Mouse (Mus musculus): ENCODE measurements at regions not wholly inside any gene's neighbourhood (a gene's known extent, or its start where the extent isn't known, plus 50 kb on each side); places are given as distances from the start of the nearest gene placed in this dataset.

DNA sequence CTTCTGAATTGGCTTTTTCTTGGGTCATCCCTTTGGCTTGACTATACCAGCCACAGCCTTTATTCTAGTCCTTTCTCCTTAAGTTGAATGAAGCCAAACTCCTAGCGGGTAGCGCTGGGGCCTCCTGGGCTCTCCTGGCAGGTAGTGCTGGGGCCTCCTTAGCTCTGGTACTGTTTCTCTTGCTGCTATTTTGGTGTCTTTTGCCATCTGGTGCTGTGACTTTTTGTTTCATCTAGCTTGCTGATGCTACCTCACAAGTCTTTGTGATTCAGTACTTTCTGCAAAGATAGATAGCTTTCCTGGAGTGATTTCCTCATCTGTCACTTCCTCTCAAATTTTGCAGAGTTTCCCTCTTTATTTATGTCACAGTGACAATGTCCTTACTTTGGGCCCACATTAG lies 90.1 kb downstream of the Tmem200c start:
- no peak for DNase-seq (ENCODE audit: low spot score)

DNA sequence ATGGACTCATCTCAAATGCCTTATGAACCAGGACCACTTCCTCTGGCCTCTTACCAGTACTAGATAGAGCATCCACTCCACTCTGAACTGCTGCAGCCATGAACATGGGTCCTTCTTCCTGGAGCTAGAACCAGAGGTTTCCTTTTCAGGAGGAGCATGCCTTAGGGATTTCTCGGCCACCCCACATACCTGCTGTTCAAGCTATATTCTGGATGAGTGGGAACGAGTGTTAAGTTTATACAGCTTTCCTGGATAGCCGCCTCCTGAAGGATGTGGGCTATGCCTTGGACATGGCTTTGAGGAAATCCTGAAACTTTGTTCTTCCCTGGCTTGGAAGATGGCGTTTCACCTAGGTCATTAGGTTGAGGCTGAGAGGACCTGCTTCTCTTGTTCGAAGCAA lies 91.8 kb downstream of the Tmem200c start:
- no peak for DNase-seq (ENCODE audit: low spot score)

DNA sequence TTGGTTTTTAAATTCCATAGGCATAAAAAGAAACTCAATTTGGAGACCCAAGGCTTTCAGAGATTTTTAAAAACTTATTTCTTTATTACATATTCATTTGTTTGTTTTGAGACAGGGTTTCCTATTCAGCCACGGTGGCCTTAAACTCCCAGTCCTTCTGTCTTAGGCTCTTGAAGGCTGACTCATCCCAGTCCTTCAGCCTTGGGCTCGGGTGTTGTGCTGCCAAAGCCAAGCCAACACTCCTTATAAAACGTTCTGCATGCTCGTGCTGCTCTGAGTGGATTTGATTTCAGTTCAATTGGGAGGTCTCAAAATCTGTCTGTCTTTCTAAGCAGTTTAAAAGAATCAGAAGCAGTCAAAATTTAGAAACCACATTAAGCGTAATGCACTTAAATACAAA lies 96.8 kb downstream of the Tmem200c start:
- no peak for DNase-seq (ENCODE audit: low spot score)

DNA sequence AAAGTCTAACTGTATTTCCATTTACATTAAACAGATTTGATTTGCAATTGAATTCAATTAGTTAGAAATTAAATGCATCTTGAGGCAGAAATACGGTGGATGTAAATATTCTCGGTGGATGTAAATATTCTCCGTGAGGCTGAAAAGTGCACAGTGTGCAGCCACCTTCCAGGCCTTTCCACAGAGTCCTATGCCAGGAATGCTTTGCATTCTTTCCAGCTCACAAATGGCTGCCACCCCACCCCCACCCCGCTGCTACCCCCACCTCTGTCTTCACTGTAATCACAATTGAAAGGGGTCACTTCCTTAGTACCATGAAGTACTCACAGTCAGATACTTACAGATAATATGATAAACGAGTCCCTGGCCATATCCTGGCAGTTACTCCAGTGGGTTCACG lies 101.0 kb downstream of the Tmem200c start:
- DNase-seq (ENCODE audit: low spot score): no peak

DNA sequence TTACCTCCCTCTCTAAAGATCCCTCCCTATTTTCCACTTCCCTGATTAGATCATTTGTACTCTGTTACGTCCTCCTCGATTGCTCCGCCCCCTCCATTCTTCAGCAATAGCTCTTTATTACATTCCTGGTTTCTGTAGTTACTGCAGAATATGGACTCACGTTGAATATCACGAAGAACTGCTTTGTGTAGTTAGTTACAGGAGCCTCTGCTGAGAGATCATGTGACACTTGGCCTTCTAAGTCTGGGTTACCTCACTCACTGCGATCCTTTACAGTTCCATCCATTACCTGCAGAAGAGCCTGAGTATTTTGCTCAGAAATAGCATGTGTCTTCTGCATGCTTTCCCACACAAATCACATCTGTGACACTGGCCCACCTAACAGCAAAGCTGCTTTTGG lies 102.3 kb downstream of the Tmem200c start:
- DNase-seq (ENCODE audit: low spot score): no peak

DNA sequence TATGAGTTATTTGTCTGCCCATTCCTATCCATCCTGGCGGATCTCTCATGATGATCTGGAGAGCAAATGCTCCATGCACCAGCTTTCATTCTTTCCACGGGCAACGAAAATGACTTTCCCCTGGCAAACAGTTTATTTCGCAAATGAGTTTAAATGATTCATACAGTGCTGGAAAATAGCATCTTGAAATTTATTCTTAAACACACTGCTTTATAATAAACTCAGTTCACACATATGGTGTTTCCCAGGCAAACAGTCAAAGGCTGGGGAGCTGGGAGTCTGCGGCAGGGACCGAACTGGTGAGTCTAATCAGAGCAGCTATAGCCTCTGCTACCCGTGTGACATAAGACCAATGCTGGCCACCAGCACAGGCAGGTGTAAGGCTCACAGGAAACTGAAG lies 106.8 kb downstream of the Tmem200c start:
- DNase-seq (ENCODE audit: low spot score): no peak

DNA sequence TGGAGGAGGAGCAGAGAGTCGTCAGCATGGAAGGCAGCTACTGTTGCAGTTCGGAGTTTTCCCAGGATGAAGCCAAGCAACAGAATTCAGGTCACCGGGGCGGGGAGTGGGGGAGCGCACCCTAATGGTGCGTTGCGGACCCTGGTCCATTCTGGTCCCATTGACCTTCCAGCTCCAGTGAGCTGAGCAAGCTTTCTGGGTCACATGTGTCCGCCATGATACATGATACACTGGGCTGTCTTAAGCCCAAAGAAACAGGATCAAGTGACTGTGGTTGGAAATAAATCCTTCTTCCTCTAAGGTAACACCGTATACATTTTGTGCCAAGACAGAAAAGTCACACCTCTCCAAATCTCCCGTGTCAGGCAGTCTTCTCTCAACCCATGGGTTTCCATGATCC lies 107.6 kb downstream of the Tmem200c start:
- DNase-seq (ENCODE audit: low spot score): no peak

DNA sequence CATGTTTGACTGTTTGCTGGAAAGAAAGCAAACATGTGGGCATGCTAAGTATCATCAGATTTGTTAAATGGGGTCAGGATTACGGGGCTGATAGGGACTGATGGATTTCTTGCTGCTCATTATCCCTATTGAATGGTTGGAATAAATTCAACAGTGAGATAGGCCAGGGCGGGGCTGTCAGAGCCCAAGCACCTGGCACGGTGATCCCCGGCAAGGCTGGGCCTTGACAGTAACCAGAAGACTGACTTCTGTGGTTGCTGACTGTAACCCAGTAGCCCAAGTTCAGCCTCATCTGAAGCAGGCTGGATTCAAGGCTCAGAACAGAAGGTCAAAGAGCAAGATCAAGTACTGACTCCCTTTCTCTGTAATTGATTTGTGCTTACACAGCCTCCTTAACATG lies 109.6 kb downstream of the Tmem200c start:
- no peak for DNase-seq (ENCODE audit: low spot score)

DNA sequence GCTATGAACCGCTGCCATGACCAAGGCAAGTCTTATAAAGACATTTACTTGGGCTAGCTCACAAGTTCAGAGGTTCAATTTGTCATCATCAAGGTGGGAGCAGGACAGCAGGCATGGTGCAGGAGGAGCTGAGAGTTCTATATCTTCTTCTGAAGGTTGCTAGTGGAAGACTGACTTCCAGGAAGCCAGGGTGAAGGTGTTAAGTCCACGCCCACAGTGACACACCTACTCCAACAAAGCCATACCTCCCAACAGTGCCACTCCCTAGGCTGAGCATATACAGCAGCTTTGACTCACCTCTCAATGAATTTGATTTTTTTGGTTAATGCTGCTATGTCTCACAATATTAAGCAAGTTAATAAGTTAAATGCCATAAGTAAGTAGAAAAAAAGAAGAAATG lies 119.2 kb upstream of the Epb41l3 start:
- DNase-seq (ENCODE audit: low spot score): no peak

DNA sequence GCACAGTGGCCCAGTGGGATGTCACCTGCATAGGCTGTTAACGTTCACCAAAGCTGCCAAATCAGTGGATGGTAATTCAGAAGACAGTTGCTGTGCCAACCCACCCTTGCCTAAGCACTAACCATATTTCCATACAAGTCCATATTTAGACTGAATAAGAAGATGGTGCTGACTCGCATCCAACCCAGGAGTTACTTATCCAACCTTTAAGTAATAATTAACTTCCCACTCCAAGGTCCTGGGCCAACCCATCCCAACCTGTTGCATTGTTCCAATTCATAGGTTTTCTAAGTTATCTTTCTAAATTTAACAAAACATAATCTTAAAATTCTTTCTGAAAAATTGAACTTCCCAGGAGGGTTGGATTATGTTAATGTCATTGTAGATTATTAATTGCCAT lies 114.3 kb upstream of the Epb41l3 start:
- DNase-seq (ENCODE audit: low spot score): no peak

DNA sequence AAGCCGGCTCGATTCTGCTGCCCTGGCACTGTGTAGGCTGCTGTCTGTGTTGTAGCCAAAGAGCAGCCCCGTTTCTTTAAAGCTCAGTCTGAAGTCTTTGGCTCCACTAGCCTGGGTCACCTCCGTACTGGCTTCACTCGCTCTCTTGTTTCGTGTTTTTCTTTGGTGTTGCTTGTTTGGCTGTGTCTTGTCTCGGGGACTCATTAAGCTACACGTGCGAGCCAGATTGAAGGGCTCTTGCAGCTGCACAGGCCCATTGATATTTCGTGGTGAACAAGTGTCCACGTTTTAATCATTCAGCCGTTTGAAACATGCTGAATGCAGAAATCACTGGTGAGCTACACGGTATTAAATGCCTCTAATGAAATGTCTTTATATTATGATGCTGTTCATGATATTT lies 99.9 kb upstream of the Epb41l3 start:
- peak; percentile 13 for DNase-seq (ENCODE audit: low spot score)

DNA sequence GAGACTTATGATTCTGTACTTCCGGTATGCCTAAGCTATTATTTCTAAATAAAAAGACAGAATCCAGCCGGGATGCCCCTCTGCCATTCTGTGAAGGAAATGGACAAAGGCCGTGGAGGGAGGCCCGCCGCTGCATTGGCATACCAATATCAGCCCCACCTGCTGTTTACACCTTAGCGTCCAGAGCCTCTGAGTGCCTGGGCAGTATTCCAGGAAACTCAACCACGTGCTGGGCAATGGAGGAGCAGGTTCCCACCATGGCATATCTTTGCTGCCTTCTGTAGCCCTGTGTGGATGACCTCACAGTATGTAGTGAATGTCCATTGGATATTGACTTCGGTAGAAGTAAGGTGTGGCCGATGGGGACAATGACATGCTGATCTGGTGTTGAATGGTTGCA lies 97.3 kb upstream of the Epb41l3 start:
- no peak for DNase-seq (ENCODE audit: low spot score)

DNA sequence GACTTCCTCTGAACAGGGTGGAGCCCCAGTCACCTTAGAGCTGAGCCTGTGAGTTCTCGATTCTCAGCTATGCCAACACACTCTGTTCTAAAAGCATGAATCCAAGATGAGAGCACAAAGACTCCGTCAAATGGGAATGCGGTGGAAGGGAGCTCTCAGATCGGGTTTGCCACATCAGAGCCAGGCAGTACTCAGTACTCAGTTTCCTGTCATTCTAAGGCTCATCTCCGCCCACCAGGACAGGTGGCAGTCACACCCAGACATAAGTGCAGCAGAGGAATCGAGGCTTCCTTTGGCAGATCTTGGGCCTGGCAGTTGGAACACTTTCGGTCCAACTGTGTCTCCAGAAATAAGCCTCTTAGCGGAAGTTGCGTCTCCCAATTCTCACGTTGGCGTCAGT lies 94.4 kb upstream of the Epb41l3 start:
- no peak for DNase-seq (ENCODE audit: low spot score)

DNA sequence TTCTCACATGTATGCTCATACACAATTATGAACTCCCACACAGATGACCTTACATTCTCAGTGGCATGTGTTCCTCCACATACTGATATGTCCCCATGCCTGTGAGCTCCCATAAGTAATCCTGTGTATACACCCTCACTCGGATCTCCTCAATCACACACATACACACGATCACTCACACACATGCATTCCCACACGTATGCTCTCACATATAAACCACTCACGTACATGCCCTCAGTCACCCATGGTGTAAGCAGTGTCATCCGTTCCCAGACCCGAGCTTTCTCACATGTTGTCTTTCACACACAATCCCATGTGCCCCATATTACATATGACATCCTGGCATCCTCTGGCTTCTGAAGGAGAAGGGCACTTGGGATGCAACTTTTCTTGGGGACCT lies 93.4 kb upstream of the Epb41l3 start:
- DNase-seq (ENCODE audit: low spot score): no peak

DNA sequence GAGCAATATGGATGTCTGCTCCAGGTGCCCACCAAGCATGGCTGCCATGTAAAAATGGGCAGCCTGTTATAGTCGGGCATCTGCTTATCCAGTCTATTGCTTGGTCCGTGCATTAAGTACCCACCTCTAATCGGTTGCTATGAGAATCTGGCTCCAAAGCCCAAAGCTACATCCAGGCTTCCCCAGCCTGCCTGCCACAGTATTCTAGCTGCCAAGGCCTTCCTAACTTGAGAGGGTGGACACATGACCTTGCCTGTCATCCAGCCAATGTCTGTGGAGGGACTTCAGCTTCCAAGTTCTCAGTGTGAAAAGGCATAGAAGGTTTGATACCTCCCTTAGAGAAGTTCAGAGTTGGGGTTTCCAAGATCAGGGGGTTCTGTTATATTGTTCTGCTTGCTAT lies 75.6 kb upstream of the Epb41l3 start:
- DNase-seq (ENCODE audit: low spot score): no peak

DNA sequence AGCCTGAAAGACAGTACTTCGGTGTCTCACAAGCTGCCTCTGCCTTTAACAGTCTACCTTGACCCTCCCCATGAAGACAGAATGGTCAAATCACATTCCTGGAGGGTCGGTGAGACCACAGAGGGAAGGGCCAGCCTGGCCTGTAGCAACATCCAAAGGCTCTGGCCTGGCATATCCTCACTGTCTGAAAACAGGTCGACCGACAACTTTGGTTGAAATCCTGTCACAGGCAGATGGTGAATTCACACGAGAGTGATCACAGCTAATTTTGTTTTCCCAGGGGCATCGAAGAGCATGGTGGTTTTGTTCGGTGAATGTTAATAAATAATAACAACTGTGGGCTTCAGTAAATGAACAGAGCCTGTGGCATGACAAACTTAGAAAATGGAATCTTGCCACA lies 71.4 kb upstream of the Epb41l3 start:
- DNase-seq (ENCODE audit: low spot score): no peak

DNA sequence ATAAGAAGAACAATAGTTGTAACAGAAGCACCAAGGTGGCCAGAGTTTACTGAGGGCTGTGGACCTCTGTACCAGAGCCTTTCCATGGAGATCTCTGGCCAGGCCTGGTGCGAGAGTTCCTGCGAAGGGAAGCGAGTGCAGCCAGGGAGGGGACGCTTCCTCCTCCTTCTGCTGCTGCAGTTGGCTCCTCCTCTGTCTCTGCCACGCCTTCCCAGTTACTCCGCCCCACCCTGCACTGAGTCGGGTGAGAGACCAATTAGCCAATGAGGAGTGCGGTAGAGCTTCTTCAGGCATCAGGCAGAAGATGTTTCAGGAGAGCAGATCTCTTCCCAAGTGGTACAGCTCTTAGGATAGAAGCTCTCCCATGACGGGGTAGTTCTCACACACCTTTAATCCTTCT lies 69.2 kb upstream of the Epb41l3 start:
- DNase-seq (ENCODE audit: low spot score): peak; percentile 45

All from embryo, embryonic 10 days (tissue).